Mouse (Mus musculus): ENCODE results near the gene Alad.

Gene Alad

DNA sequence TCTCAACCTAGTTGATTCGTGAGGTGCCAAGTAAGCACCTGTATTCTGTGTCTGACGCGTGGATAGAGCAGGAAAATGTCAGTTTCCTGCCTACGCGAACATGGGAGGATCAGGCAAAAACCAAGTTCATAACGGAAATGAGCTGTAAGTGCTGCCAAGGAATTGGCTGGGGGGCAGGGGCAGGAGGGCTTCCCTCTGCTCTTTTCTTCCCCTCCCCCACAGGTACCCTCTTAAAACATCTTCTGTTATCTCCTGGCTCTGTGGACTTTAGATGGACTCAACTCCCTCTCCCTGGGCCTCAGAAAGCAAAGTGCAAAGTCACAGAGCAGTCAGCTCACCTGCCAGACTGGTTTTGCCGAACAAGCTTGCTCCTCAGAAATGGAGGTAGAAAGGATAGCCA is 16.7 kb downstream of the Alad start:
- peaks cover 5% of the 10 kb centered on the region for H3K36me3 ChIP-seq (ENCODE audit: insufficient read depth, low read length)
- peaks cover 16% of the 10 kb centered on the region for H3K27me3 ChIP-seq (ENCODE audit: insufficient read depth, low read length)
- H3K4me1 ChIP-seq (replicated peaks; ENCODE audit: low read depth, low read length), result peaks cover 27% of the 10 kb centered on the region
- H3K4me3 ChIP-seq (replicated peaks; ENCODE audit: low read length), result peak overlapping the region; percentile 89; the same call in 1 of the 2 replicates
- TF ChIP-seq CTCF (conservative IDR thresholded peaks at IDR 0.05; ENCODE audit: low read length), result no peak
- no peak for TF ChIP-seq NANOG (IDR thresholded peaks at IDR 0.05; ENCODE audit: borderline replicate concordance, low read length)
- TF ChIP-seq POU5F1 (IDR thresholded peaks at IDR 0.05; ENCODE audit: borderline replicate concordance, low read length), result no peak
- no peaks in the 10 kb centered on the region for H3K9me3 ChIP-seq (ENCODE audit: low read length)

DNA sequence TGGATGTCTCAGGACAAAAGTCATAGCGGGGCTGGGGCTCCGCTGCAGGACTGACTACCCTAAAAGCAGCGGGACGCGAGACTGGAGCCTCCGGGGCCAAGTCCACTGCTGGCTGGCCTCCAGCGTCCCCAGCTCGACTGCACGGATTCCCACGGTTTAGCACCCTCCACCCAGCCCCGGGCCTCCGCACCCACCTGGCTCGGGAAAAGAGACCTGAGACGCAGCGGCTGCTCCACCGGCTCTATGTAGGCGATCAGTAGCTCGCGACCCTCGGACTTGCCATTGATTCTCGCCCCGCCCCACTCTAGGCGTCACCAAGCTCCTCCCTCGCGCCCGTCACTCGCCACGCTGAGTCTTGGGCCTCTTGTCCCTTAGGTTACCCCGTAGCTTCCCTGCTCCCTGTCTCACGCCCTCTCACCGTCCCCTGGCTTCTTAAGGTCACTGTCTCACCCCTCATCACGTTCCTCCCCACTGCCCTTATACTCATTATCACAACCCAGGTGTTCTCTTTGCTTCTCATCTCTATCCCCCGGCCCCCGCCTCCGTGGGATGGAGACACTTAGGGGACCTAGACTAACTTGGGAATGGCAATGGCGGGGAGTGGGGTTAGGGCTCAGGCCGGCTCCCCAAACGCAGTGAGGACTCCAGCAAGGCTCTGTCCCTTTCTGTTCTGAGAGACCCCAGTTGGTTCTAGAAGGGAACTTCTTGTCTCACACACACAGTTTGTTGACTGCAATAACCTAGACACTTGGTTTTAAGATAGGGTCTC is 17.6 kb downstream of the Alad start:
- TF ChIP-seq CTCF (conservative IDR thresholded peaks at IDR 0.05; ENCODE audit: low read length) (no peak), POU5F1 (IDR thresholded peaks at IDR 0.05; ENCODE audit: borderline replicate concordance, low read length) (no peak), NANOG (IDR thresholded peaks at IDR 0.05; ENCODE audit: borderline replicate concordance, low read length) (no peak)
- Histone ChIP-seq H3K27me3 (ENCODE audit: insufficient read depth, low read length) (peaks cover 16% of the 10 kb centered on the region), H3K9me3 (ENCODE audit: low read length) (no peaks in the 10 kb centered on the region), H3K4me1 (replicated peaks; ENCODE audit: low read depth, low read length) (peaks cover 27% of the 10 kb centered on the region), H3K36me3 (ENCODE audit: insufficient read depth, low read length) (0 out of 2 replicates have a peak, but pooled peaks cover 6% of the 10 kb centered on the region), H3K4me3 (replicated peaks; ENCODE audit: low read length) (peak overlapping the region; percentile 89)

DNA sequence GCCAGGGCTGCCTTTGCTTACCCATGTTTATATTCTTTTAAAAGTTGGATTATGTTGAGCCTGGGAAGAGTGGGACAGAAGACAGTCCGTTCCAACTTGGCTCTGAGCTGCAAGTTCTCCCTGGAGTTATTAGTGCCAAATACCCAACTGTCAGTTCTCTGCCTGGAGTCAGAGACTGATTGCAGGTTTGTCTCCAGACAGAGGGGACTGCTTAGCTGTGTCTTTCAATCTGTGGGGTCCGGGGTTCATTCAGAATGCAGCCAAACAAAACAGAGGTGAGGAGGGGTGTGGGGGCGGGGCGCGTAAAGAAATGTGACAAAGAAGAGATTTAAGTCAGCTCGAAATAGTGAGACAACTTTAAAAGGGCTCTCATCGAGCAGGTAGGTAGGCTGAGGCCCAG is 18.2 kb downstream of the Alad start:
- H3K36me3 ChIP-seq (ENCODE audit: insufficient read depth, low read length), result peaks cover 12% of the 10 kb centered on the region
- TF ChIP-seq NANOG (IDR thresholded peaks at IDR 0.05; ENCODE audit: borderline replicate concordance, low read length), result no peak
- no peak for TF ChIP-seq POU5F1 (IDR thresholded peaks at IDR 0.05; ENCODE audit: borderline replicate concordance, low read length)
- TF ChIP-seq CTCF (conservative IDR thresholded peaks at IDR 0.05; ENCODE audit: low read length), result no peak
- peak overlapping the region; percentile 89 for H3K4me3 ChIP-seq (replicated peaks; ENCODE audit: low read length)
- H3K9me3 ChIP-seq (ENCODE audit: low read length), result no peaks in the 10 kb centered on the region
- peaks cover 27% of the 10 kb centered on the region for H3K4me1 ChIP-seq (replicated peaks; ENCODE audit: low read depth, low read length)
- H3K27me3 ChIP-seq (ENCODE audit: insufficient read depth, low read length), result peaks cover 16% of the 10 kb centered on the region

DNA sequence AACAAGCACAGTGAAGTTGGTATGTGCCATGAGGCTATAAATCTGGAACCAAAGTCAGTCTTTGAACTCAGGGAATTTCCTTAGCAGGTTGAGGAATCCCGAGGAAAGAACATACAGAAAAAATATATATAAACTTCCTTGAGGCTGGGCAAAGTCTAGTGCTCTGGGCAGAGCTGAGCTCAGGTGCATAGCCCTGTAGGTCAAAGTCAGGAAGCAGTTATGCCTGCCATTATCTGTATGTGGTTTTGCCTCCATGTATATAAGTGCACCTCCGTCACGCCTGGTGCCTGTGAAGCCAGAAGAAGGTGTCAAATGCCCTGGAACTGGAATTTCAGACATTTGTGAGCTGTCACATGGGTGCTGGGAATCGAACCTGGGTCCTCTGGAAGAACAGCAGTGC is 18.9 kb downstream of the Alad start:
- TF ChIP-seq NANOG (IDR thresholded peaks at IDR 0.05; ENCODE audit: borderline replicate concordance, low read length) (no peak), CTCF (conservative IDR thresholded peaks at IDR 0.05; ENCODE audit: low read length) (no peak), POU5F1 (IDR thresholded peaks at IDR 0.05; ENCODE audit: borderline replicate concordance, low read length) (no peak)
- Histone ChIP-seq H3K9me3 (ENCODE audit: low read length) (no peaks in the 10 kb centered on the region), H3K4me1 (replicated peaks; ENCODE audit: low read depth, low read length) (peaks cover 27% of the 10 kb centered on the region), H3K4me3 (replicated peaks; ENCODE audit: low read length) (no peak overlapping the region), H3K36me3 (ENCODE audit: insufficient read depth, low read length) (peaks cover 19% of the 10 kb centered on the region), H3K27me3 (ENCODE audit: insufficient read depth, low read length) (peaks cover 16% of the 10 kb centered on the region)

DNA sequence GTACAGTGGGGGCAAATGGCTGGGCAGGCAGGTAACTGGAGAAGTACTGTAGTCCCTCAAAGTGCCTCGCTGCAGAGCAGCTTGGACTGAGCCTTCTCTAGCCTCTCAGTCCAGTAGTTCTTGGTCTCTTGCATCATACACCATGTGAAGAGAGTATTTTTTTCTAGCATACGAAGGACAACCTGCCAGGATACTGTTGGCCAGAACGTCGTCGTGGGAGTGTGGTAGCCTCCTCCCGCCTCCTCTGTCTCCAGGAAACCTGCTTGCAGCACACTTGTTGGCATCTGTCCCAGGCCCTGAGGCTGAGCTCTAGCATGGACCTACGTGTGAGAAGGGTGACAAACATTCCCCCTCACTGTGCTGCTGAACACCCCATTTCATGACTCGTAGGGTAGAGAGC is 22.9 kb downstream of the Alad start:
- Histone ChIP-seq H3K9me3 (ENCODE audit: low read length) (no peaks in the 10 kb centered on the region), H3K27me3 (ENCODE audit: insufficient read depth, low read length) (peaks cover 15% of the 10 kb centered on the region), H3K36me3 (ENCODE audit: insufficient read depth, low read length) (peaks cover 20% of the 10 kb centered on the region), H3K4me1 (replicated peaks; ENCODE audit: low read depth, low read length) (peaks cover 17% of the 10 kb centered on the region), H3K4me3 (replicated peaks; ENCODE audit: low read length) (no peak overlapping the region)
- TF ChIP-seq CTCF (conservative IDR thresholded peaks at IDR 0.05; ENCODE audit: low read length), result no peak
- TF ChIP-seq NANOG (IDR thresholded peaks at IDR 0.05; ENCODE audit: borderline replicate concordance, low read length), result no peak
- no peak for TF ChIP-seq POU5F1 (IDR thresholded peaks at IDR 0.05; ENCODE audit: borderline replicate concordance, low read length)

DNA sequence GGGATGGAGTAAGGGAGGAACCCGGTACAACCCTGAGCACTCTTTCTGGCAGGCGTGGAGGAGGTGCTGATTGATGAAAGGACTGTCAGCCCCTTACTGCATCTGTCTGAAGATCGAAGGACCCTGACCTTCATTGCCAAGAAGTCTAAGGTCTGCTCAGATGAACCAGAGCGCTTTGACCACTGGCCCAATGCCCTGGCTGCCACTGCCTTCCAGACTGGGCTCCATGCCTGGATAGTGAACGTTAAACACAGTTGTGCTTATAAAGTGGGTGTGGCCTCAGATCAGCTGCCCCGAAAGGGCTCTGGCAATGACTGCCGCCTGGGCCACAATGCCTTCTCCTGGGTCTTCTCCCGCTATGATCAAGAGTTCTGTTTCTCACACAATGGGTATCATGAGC is 23.8 kb downstream of the Alad start:
- H3K4me3 ChIP-seq (replicated peaks; ENCODE audit: low read length), result no peak overlapping the region
- H3K36me3 ChIP-seq (ENCODE audit: insufficient read depth, low read length), result peaks cover 20% of the 10 kb centered on the region
- TF ChIP-seq CTCF (conservative IDR thresholded peaks at IDR 0.05; ENCODE audit: low read length) (no peak), POU5F1 (IDR thresholded peaks at IDR 0.05; ENCODE audit: borderline replicate concordance, low read length) (no peak), NANOG (IDR thresholded peaks at IDR 0.05; ENCODE audit: borderline replicate concordance, low read length) (no peak)
- peaks cover 12% of the 10 kb centered on the region for H3K4me1 ChIP-seq (replicated peaks; ENCODE audit: low read depth, low read length)
- peaks cover 12% of the 10 kb centered on the region for H3K27me3 ChIP-seq (ENCODE audit: insufficient read depth, low read length)
- H3K9me3 ChIP-seq (ENCODE audit: low read length), result no peaks in the 10 kb centered on the region

DNA sequence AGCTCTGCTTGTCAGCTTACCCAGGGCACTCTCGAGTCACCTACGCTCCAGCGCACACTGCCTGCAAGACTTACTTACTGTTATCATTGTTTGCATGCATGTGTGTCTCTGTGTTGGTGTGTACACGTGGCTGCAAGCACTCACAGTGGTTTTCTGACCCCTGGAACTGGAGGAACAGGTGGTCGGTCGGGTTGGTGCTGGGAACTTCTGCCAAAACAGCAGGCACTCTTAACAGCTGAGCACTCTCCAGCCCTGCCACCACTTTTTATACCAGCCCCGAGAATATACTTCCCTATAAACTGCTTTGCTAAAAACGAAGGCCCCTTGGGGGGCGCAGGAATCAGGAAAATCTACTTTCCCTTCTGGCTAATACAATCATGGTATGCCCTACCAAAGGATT is 25.5 kb downstream of the Alad start:
- Histone ChIP-seq H3K4me3 (replicated peaks; ENCODE audit: low read length) (no peak overlapping the region), H3K4me1 (replicated peaks; ENCODE audit: low read depth, low read length) (peaks cover 4% of the 10 kb centered on the region), H3K36me3 (ENCODE audit: insufficient read depth, low read length) (peaks cover 20% of the 10 kb centered on the region), H3K27me3 (ENCODE audit: insufficient read depth, low read length) (no peaks in the 10 kb centered on the region), H3K9me3 (ENCODE audit: low read length) (no peaks in the 10 kb centered on the region)
- no peak for TF ChIP-seq CTCF (conservative IDR thresholded peaks at IDR 0.05; ENCODE audit: low read length)
- no peak for TF ChIP-seq NANOG (IDR thresholded peaks at IDR 0.05; ENCODE audit: borderline replicate concordance, low read length)
- TF ChIP-seq POU5F1 (IDR thresholded peaks at IDR 0.05; ENCODE audit: borderline replicate concordance, low read length), result no peak

DNA sequence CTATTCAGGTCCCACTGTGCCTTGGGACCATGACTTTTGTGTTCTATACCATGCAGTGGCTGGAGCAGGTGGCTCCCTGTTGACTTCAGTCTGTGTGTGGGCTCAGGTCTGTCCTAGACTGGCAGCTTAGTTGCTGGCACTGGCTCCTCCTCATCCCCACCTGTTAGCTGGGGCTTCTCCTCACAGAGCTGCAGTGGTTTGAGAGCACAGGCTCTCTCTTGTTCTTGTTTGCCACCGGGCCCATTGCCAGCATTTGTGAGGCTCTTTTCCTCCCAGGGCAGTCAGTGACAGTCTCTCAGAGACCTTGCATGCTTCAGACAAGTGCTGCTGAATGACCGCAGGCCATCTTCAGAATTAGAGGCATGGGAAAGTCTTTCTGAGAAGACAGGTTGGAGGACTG is 27.0 kb downstream of the Alad start:
- Histone ChIP-seq H3K4me1 (replicated peaks; ENCODE audit: low read depth, low read length) (no peaks in the 10 kb centered on the region), H3K9me3 (ENCODE audit: low read length) (no peaks in the 10 kb centered on the region)
- TF ChIP-seq NANOG (IDR thresholded peaks at IDR 0.05; ENCODE audit: borderline replicate concordance, low read length) (no peak), CTCF (conservative IDR thresholded peaks at IDR 0.05; ENCODE audit: low read length) (no peak), POU5F1 (IDR thresholded peaks at IDR 0.05; ENCODE audit: borderline replicate concordance, low read length) (no peak)

More for the DNA sequence above, 27.0 kb downstream of the Alad start:
- Histone ChIP-seq H3K36me3 (ENCODE audit: insufficient read depth, low read length) (peaks cover 28% of the 10 kb centered on the region), H3K4me3 (replicated peaks; ENCODE audit: low read length) (no peak overlapping the region), H3K27me3 (ENCODE audit: insufficient read depth, low read length) (no peaks in the 10 kb centered on the region)
